Mouse (Mus musculus): ENCODE results near the gene Gm14408. TPM values are rescaled to one million over a fixed set of nuclear protein-coding genes. Genes with fewer than 3 reads are reported as not detected.
"Not testable (repeated sequence)": the region's sequence is repeated elsewhere in the genome, so short reads cannot be mapped to it uniquely, and the experiment has no call there.

The Gm14408 gene
- not detected in 2 replicates for polyA plus RNA-seq (2015; fragmentation: Nextera tagmentation; extraction: Ambion mirVana)

DNA sequence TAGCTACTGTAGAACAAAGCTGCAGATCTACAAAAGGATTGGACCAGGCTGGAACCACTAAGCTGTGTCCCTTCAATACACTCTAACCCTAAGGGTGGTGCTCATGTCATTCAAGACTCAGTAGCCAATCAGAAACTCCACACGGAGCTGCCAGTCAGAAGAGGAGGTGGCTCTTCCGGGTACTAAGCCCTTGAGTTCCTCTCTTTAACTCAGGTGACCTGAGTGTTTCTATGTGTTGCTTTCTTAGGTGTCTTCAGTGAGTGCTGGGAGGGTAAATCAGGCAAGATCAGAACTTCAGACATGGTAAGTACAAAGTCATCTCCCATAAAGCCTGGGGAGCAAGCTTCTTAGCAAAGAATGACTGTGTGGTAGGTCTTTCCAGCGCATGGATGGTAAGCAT lies at the start of gene Gm14408:
Gene Gm14408 (plus strand): TSS at position 301 of the 400 bp plus-strand sequence.
- H3K9ac ChIP-seq; H3K4me2 ChIP-seq (replicated peaks); H3K4me1 ChIP-seq; ATAC-seq (ENCODE audit: low FRiP score, low read depth); H3K27ac ChIP-seq; H3K9me3 ChIP-seq; H3K27me3 ChIP-seq; H3K36me3 ChIP-seq; H3K4me3 ChIP-seq: not testable (repeated sequence)
- 83% methylated on average over 1 of the region's 3 CpGs for WGBS

DNA sequence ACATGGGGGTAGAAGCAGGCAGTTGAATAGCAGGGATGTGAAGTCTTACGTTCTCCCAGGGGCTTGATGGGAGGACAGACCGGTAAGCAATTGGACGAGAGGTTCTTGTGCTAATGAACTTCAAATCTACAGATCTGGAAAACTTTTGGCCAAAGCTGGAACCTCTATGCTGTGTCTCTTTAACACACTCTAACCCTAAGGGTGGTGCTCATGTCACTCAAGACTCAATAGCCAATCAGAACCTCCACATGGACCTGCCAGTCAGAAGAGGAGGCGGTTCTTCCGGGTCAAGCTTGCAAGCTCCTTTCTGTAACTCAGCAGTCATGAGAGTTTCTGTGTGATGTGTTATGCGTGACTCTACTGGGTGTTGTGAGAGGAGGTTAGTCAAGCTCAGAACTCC lies 32.6 kb upstream of the Gm14408 start, which contains the start of gene Gm14295:
Gene Gm14295 (plus strand): TSS at position 301 of the 400 bp plus-strand sequence.
- no CpG with 5 or more reads among the region's 6 CpGs for WGBS
- ATAC-seq (ENCODE audit: low FRiP score, low read depth); H3K9me3 ChIP-seq; H3K4me1 ChIP-seq; H3K27me3 ChIP-seq; H3K36me3 ChIP-seq; H3K27ac ChIP-seq: not testable (repeated sequence)
- H3K4me3 ChIP-seq, result peak within 1 kb of the TSS; percentile 47
- peak within 1 kb of the TSS; percentile 60 for H3K9ac ChIP-seq
- peak within 1 kb of the TSS; percentile 56 for H3K4me2 ChIP-seq (replicated peaks)

DNA sequence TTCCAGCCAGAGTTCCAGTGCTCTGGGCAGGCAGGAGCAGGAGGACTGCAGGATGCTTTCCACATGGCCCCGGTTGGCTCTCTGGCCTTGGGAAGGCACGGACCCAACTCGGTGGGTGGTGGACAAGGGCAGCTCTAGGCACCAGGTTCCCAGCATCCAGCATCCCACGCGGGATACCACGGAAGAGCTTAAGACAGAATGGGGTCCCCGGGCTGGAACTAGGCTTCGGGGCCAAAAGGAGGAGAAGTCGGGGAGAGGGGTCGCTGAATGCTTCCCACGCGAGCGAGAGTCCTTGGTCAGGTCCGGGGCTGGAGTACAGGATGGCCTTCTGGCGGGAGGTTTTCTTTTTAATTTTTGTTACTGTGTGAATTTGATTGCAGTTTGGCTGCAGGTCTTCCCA lies 32.2 kb upstream of the Gm14408 start:
- H3K9me3 ChIP-seq; ATAC-seq (ENCODE audit: low FRiP score, low read depth); H3K27ac ChIP-seq; H3K4me1 ChIP-seq; H3K36me3 ChIP-seq; H3K27me3 ChIP-seq: not testable (repeated sequence)
- Histone ChIP-seq H3K4me2 (replicated peaks) (peak overlapping the region; percentile 56), H3K9ac (peak overlapping the region; percentile 60), H3K4me3 (peak overlapping the region; percentile 47)
- WGBS, result 17% methylated on average over 15 of the region's 15 CpGs

Other genes with a start within 250 kb of the Gm14408 start
- 27.1 and 32.1 TPM in 2 replicates for gene Gm14308, start 194.8 kb upstream of the Gm14408 start, polyA plus RNA-seq (2015; fragmentation: Nextera tagmentation; extraction: Ambion mirVana)
- 9.1 and 9.5 TPM in 2 replicates for gene Zfp973, start 160.6 kb upstream of the Gm14408 start, polyA plus RNA-seq (2015; fragmentation: Nextera tagmentation; extraction: Ambion mirVana)
- 34.1 and 37.2 TPM in 2 replicates for gene Gm14305, start 122.8 kb upstream of the Gm14408 start, polyA plus RNA-seq (2015; fragmentation: Nextera tagmentation; extraction: Ambion mirVana)
- gene Gm14295, start 32.5 kb upstream of the Gm14408 start, polyA plus RNA-seq (2015; fragmentation: Nextera tagmentation; extraction: Ambion mirVana), result 14.5 and 17.3 TPM in 2 replicates
- gene Gm14296, start 96.7 kb downstream of the Gm14408 start, polyA plus RNA-seq (2015; fragmentation: Nextera tagmentation; extraction: Ambion mirVana), result 8.8 and 13.2 TPM in 2 replicates
- gene Gm14419, start 169.8 kb downstream of the Gm14408 start, polyA plus RNA-seq (2015; fragmentation: Nextera tagmentation; extraction: Ambion mirVana), result 12.0 and 12.8 TPM in 2 replicates
- 0.11 and 0.22 TPM in 2 replicates for gene Gm14401, start 243.2 kb downstream of the Gm14408 start, polyA plus RNA-seq (2015; fragmentation: Nextera tagmentation; extraction: Ambion mirVana)

Data from limb, embryonic 13.5 days (tissue).